29 mouse cellular contexts compared by ENCODE assay signal in genomic region chr3:7074488-7074887, GRCm38 (mm10).
DNase-seq lines count a peak whose midpoint lies in the region; ATAC-seq and TF ChIP-seq lines count a peak whose summit lies in the region.
"Had no signal": no experiment of that assay in that cellular context is flagged by ENCODE, and none has a peak within 500 bp of the region (broad histone marks: within the 10 kb centered on the region; RNA-seq: fewer than 3 reads in every experiment).

No protein-coding gene starts in this region.

- WGBS in forebrain, embryonic 16.5 days, result 44% methylated on average over 2 of the region's 2 CpGs
- WGBS in forebrain, embryonic 15.5 days, result 45% methylated on average over 2 of the region's 2 CpGs

- TF ChIP-seq CTCF in CH12.LX (conservative IDR thresholded peaks at IDR 0.05 in 1 of 2, IDR thresholded peaks at IDR 0.05 in 1 of 2; ENCODE audit: low read depth in 2 of 2, low read length in 2 of 2), result no peak
- TF ChIP-seq CTCF in MEL (IDR thresholded peaks at IDR 0.05 in 2 of 3, conservative IDR thresholded peaks at IDR 0.05 in 1 of 3; ENCODE audit: control insufficient read depth in 1 of 3, insufficient read depth in 1 of 3, low read depth in 2 of 3, low read length in 3 of 3, poor library complexity in 1 of 3, severe bottlenecking in 1 of 3), result no peak

- H3K4me3 ChIP-seq in forebrain, embryonic 16.5 days (replicated peaks; ENCODE audit: low read length), result no peak overlapping the region
- no peak overlapping the region for H3K4me3 ChIP-seq in forebrain, embryonic 15.5 days
- no peak overlapping the region for H3K4me3 ChIP-seq in CH12.LX (replicated peaks in 1 of 3; ENCODE audit: low read depth in 2 of 3, low read length in 2 of 3, poor library complexity in 1 of 3)
- no peak overlapping the region for H3K4me3 ChIP-seq in MEL (ENCODE audit: control insufficient read depth in 1 of 2, insufficient read depth in 1 of 2, low read depth in 2 of 2, low read length in 2 of 2)
- H3K4me3 ChIP-seq: embryonic facial prominence, embryonic 15.5 days; hindbrain, embryonic 13.5 days; kidney, embryonic 15.5 days; layer of hippocampus, adult 2 months; left cerebral cortex, adult 2 months; limb, embryonic 13.5 days; megakaryocyte, embryonic 14.5 days had no signal

- no peak overlapping the region for H3K9ac ChIP-seq in forebrain, embryonic 16.5 days (replicated peaks; ENCODE audit: low read depth, low read length)
- H3K9ac ChIP-seq in forebrain, embryonic 15.5 days (replicated peaks), result no peak overlapping the region
- H3K9ac ChIP-seq in CH12.LX (ENCODE audit: insufficient read depth, low read depth) (no peak overlapping the region), MEL (ENCODE audit: control insufficient read depth, low read depth, low read length, poor library complexity, severe bottlenecking) (no peak overlapping the region)
- H3K9ac ChIP-seq: embryonic facial prominence, embryonic 15.5 days; hindbrain, embryonic 13.5 days; kidney, embryonic 15.5 days; limb, embryonic 13.5 days had no signal

- no peaks in the 10 kb centered on the region for H3K27me3 ChIP-seq in forebrain, embryonic 16.5 days (replicated peaks; ENCODE audit: control insufficient read depth, insufficient read depth, low read length)
- no peaks in the 10 kb centered on the region for H3K27me3 ChIP-seq in forebrain, embryonic 15.5 days
- H3K27me3 ChIP-seq in CH12.LX (replicated peaks), result no peaks in the 10 kb centered on the region
- no peaks in the 10 kb centered on the region for H3K27me3 ChIP-seq in MEL (ENCODE audit: control insufficient read depth in 1 of 2, insufficient read depth in 2 of 2, low read length in 2 of 2)
- H3K27me3 ChIP-seq: embryonic facial prominence, embryonic 15.5 days; hindbrain, embryonic 13.5 days; kidney, embryonic 15.5 days; limb, embryonic 13.5 days; megakaryocyte, embryonic 14.5 days had no signal

- peak; percentile 55; the same call in 1 of the 2 replicates for ATAC-seq in forebrain, embryonic 16.5 days
- no peak for ATAC-seq in forebrain, embryonic 15.5 days (replicated peaks)
- ATAC-seq in cerebellum, adult (ENCODE audit: insufficient number of reproducible peaks, low FRiP score, low TSS enrichment), result no peak
- ATAC-seq: midbrain, embryonic 16.5 days had no signal

- no peaks in the 10 kb centered on the region for H3K9me3 ChIP-seq in forebrain, embryonic 16.5 days (ENCODE audit: control insufficient read depth, low read length)
- no peaks in the 10 kb centered on the region for H3K9me3 ChIP-seq in forebrain, embryonic 15.5 days
- H3K9me3 ChIP-seq in CH12.LX (replicated peaks; ENCODE audit: low read length), result no peaks in the 10 kb centered on the region
- no peaks in the 10 kb centered on the region for H3K9me3 ChIP-seq in MEL (replicated peaks; ENCODE audit: insufficient read depth, low read length)
- H3K9me3 ChIP-seq: embryonic facial prominence, embryonic 15.5 days; hindbrain, embryonic 13.5 days; kidney, embryonic 15.5 days; limb, embryonic 13.5 days; megakaryocyte, embryonic 14.5 days had no signal

- H3K4me1 ChIP-seq in forebrain, embryonic 16.5 days (replicated peaks; ENCODE audit: control insufficient read depth, insufficient read depth, low read length), result no peaks in the 10 kb centered on the region
- no peaks in the 10 kb centered on the region for H3K4me1 ChIP-seq in forebrain, embryonic 15.5 days
- H3K4me1 ChIP-seq in CH12.LX (ENCODE audit: control insufficient read depth in 1 of 2, insufficient read depth in 2 of 2) (no peaks in the 10 kb centered on the region), MEL (ENCODE audit: control insufficient read depth in 1 of 2, insufficient read depth in 2 of 2, low read length in 2 of 2) (no peaks in the 10 kb centered on the region)
- H3K4me1 ChIP-seq: embryonic facial prominence, embryonic 15.5 days; hindbrain, embryonic 13.5 days; kidney, embryonic 15.5 days; limb, embryonic 13.5 days; megakaryocyte, embryonic 14.5 days had no signal

- in situ Hi-C loops in CH12.LX (cut with MboI; ENCODE audit: low pct_ligation_motif_present, low pct_unique_long_range_greater_than_20kb, low sequenced_read_pairs), result no loop called here

- no peak for TF ChIP-seq EP300 in CH12.LX (IDR thresholded peaks at IDR 0.05; ENCODE audit: low read length)
- no peak for TF ChIP-seq EP300 in MEL (IDR thresholded peaks at IDR 0.05; ENCODE audit: low read depth in 1 of 2, low read length in 2 of 2)

- TF ChIP-seq RAD21 in CH12.LX (IDR thresholded peaks at IDR 0.05; ENCODE audit: low read depth, low read length) (no peak), MEL (IDR thresholded peaks at IDR 0.05; ENCODE audit: low read depth, low read length) (no peak)

- DNase-seq in CH12.LX (ENCODE audit: extremely low read depth), result peak; percentile 48
- DNase-seq in MEL (ENCODE audit: low read depth, low spot score), result peak; percentile 13
- peak; percentile 2 for DNase-seq in adipocyte (ENCODE audit: low spot score)
- DNase-seq in right cerebral cortex, postnatal 10 days (ENCODE audit: low spot score in 2 of 2), result no peak
- no peak for DNase-seq in adrenal gland, postnatal 25 days
- DNase-seq: adrenal gland, postnatal 14 days; cerebellum, adult 8-10 months; cerebellum, postnatal 36 days; gastrocnemius, postnatal 36 days; heart, adult 18-20 months; heart, postnatal 36 days; kidney, adult 18-20 months; kidney, postnatal 36 days; lung, postnatal 4 days; spleen, adult 18-20 months; thymus, postnatal 14 days had no signal

- dilution Hi-C loops in CH12.LX (cut with MboI; ENCODE audit: extremely low pct_ligation_motif_present, extremely low pct_unique_long_range_greater_than_20kb, low sequenced_read_pairs), result no loop called here

- no peaks in the 10 kb centered on the region for H3K36me3 ChIP-seq in forebrain, embryonic 16.5 days (ENCODE audit: control insufficient read depth, insufficient read depth)
- no peaks in the 10 kb centered on the region for H3K36me3 ChIP-seq in forebrain, embryonic 15.5 days
- H3K36me3 ChIP-seq in CH12.LX (replicated peaks in 1 of 2; ENCODE audit: control insufficient read depth in 1 of 2, insufficient read depth in 1 of 2, low read length in 1 of 2) (no peaks in the 10 kb centered on the region), MEL (ENCODE audit: control insufficient read depth in 1 of 2, insufficient read depth in 2 of 2, low read length in 2 of 2) (no peaks in the 10 kb centered on the region)
- H3K36me3 ChIP-seq: embryonic facial prominence, embryonic 15.5 days; hindbrain, embryonic 13.5 days; kidney, embryonic 15.5 days; limb, embryonic 13.5 days had no signal

- no peak overlapping the region for H3K4me2 ChIP-seq in forebrain, embryonic 16.5 days (ENCODE audit: low read length)
- H3K4me2 ChIP-seq in forebrain, embryonic 15.5 days (replicated peaks), result no peak overlapping the region
- no peak overlapping the region for H3K4me2 ChIP-seq in CH12.LX (ENCODE audit: insufficient read depth, low read depth, poor library complexity, severe bottlenecking)
- H3K4me2 ChIP-seq: embryonic facial prominence, embryonic 15.5 days; heart, embryonic 11.5 days; hindbrain, embryonic 13.5 days; kidney, embryonic 15.5 days; limb, embryonic 13.5 days; liver, embryonic 11.5 days had no signal

- no peak overlapping the region for H3K27ac ChIP-seq in forebrain, embryonic 16.5 days (ENCODE audit: low read length)
- H3K27ac ChIP-seq in forebrain, embryonic 15.5 days (replicated peaks), result no peak overlapping the region
- H3K27ac ChIP-seq in CH12.LX (ENCODE audit: insufficient read depth, low read depth) (no peak overlapping the region), MEL (ENCODE audit: control insufficient read depth, low read depth, low read length) (no peak overlapping the region)
- H3K27ac ChIP-seq: embryonic facial prominence, embryonic 15.5 days; hindbrain, embryonic 13.5 days; kidney, embryonic 15.5 days; layer of hippocampus, adult 2 months; left cerebral cortex, adult 2 months; limb, embryonic 13.5 days had no signal

- TF ChIP-seq POLR2A in CH12.LX (IDR thresholded peaks at IDR 0.05; ENCODE audit: low read depth, low read length), result no peak
- no peak for TF ChIP-seq POLR2A in MEL (IDR thresholded peaks at IDR 0.05; ENCODE audit: control insufficient read depth in 1 of 2, insufficient read depth in 1 of 2, low read depth in 1 of 2, low read length in 2 of 2, poor library complexity in 1 of 2)

- no peaks in the 10 kb centered on the region for H3K79me2 ChIP-seq in CH12.LX (replicated peaks; ENCODE audit: control insufficient read depth, extremely low read depth, insufficient read depth, poor library complexity, severe bottlenecking)
- no peaks in the 10 kb centered on the region for H3K79me2 ChIP-seq in MEL (ENCODE audit: control insufficient read depth, insufficient read depth, low read length, poor library complexity)

TF ChIP-seq in CH12.LX, 34 proteins besides CTCF, POLR2A, EP300 and RAD21:
- TF ChIP-seq IRF4 (IDR thresholded peaks at IDR 0.05; ENCODE audit: low read depth, low read length) (no peak), SIN3A (IDR thresholded peaks at IDR 0.05; ENCODE audit: low read length) (no peak), MXI1 (IDR thresholded peaks at IDR 0.05; ENCODE audit: low read depth, low read length) (no peak), MYC (IDR thresholded peaks at IDR 0.05; ENCODE audit: low read depth, low read length) (no peak), BHLHE40 (IDR thresholded peaks at IDR 0.05; ENCODE audit: low read depth, low read length) (no peak), TCF12 (IDR thresholded peaks at IDR 0.05; ENCODE audit: low read depth, low read length) (no peak), JUN (IDR thresholded peaks at IDR 0.05; ENCODE audit: insufficient read depth, low read depth, low read length) (no peak)

TF ChIP-seq in MEL, 35 proteins besides CTCF, POLR2A, EP300 and RAD21:
- TF ChIP-seq MAFK (IDR thresholded peaks at IDR 0.05; ENCODE audit: borderline replicate concordance, low read depth, low read length), result no peak

Comparison
In these comparisons a context has a peak if more than half of its experiments do, and no peak if none do; other contexts are left out.
1. DNase-seq: peak in CH12.LX (single experiment), MEL (single experiment) and adipocyte (single experiment); none in right cerebral cortex, postnatal 10 days (0 of 2) and adrenal gland, postnatal 25 days (single experiment).